Mouse (Mus musculus) liver, embryonic 16.5 days (tissue): ENCODE data around the gene Nup214. TPM values are rescaled to one million over a fixed set of nuclear protein-coding genes. Genes with fewer than 3 reads are reported as not detected.

ENCODE experiments used
- ATAC-seq: fragments of 200-750 bp; cut with Nextera tagmentation; 2 replicates; pipeline ENCODE4 v1.8.0; 2017; ENCODE audit warnings: low read depth, mild to moderate bottlenecking, moderate number of reproducible peaks, moderate library complexity
- H3K27ac ChIP-seq: fragments of 300-500 bp; sonication (generic); 2 replicates; pipeline ENCODE4 v1.5.1; 2014; ENCODE audit warnings: mild to moderate bottlenecking, low read length
- H3K27me3 ChIP-seq: fragments of 300-500 bp; sonication (generic); 2 replicates; pipeline ENCODE4 v1.6.1; 2014; ENCODE audit warnings: low read depth, low read length, mixed read lengths; ENCODE audit not compliant: control insufficient read depth, insufficient read depth
- H3K36me3 ChIP-seq: fragments of 300-500 bp; sonication (generic); 2 replicates; pipeline ENCODE4 v1.6.1; 2014; ENCODE audit warnings: mild to moderate bottlenecking; ENCODE audit not compliant: control insufficient read depth, insufficient read depth
- H3K4me1 ChIP-seq: fragments of 300-500 bp; sonication (generic); 2 replicates; pipeline ENCODE4 v1.6.1; 2014; ENCODE audit warnings: low read depth, low read length, mixed read lengths; ENCODE audit not compliant: control insufficient read depth
- H3K4me2 ChIP-seq: fragments of 300-500 bp; sonication (generic); 2 replicates; pipeline ENCODE4 v1.6.1; 2014; ENCODE audit warnings: low read depth, low read length, mixed read lengths
- H3K4me3 ChIP-seq: fragments of 300-500 bp; sonication (generic); 2 replicates; pipeline ENCODE4 v1.5.1; 2014; ENCODE audit warnings: low read depth, mild to moderate bottlenecking, low read length
- H3K9ac ChIP-seq: fragments of 300-500 bp; sonication (generic); 2 replicates; pipeline ENCODE4 v1.6.1; 2014; ENCODE audit warnings: low read depth, low read length
- H3K9me3 ChIP-seq: fragments of 300-500 bp; sonication (generic); replicated peaks from 2 replicates; pipeline ENCODE4 v1.6.1; 2016; ENCODE audit warnings: low read length; ENCODE audit not compliant: control insufficient read depth
- WGBS: fragments of 180-500 bp; shearing (Covaris S2); extraction: QIAGEN DNeasy Blood & Tissue Kit; methylation state at CpG from one replicate; pipeline ENCODE4 v1.1.7; 2014; ENCODE audit not compliant: insufficient replicate concordance; 5-methylcytosine and 5-hydroxymethylcytosine counted together
- polyA plus RNA-seq: library from polyadenylated mRNA; unstranded; fragments of >200 nt; fragmentation: Nextera tagmentation; extraction: Ambion mirVana; gene quantifications from 2 replicates; pipeline ENCODE4 v1.2.1, GENCODE M21; 2015

The Nup214 gene
- polyA plus RNA-seq, 1 experiment from 2014 or later = 34.4 TPM

GRCm38 (mm10) chr2:31974809-31975371, 654 bp downstream of the Nup214 start:
- Histone ChIP-seq H3K27me3 (no peaks in the 10 kb centered on the region), H3K9me3 (no peaks in the 10 kb centered on the region), H3K27ac (peak overlapping the region; percentile 55; the same call in 1 of the 2 replicates), H3K4me3 (peak overlapping the region; percentile 93), H3K9ac (peak overlapping the region; percentile 88), H3K4me2 (peak overlapping the region; percentile 96), H3K4me1 (peaks cover 15% of the 10 kb centered on the region), H3K36me3 (peaks cover 11% of the 10 kb centered on the region)
- WGBS = 7% methylated on average over 13 of the region's 13 CpGs
- ATAC-seq = no peak

GRCm38 (mm10) chr2:31987774-31988173, 13.5 kb downstream of the Nup214 start:
- 73% methylated on average over 1 of the region's 1 CpGs for WGBS
- H3K4me2 ChIP-seq = no peak overlapping the region
- no peak overlapping the region for H3K27ac ChIP-seq
- peaks cover 62% of the 10 kb centered on the region for H3K36me3 ChIP-seq
- H3K27me3 ChIP-seq = no peaks in the 10 kb centered on the region
- no peaks in the 10 kb centered on the region for H3K4me1 ChIP-seq
- no peaks in the 10 kb centered on the region for H3K9me3 ChIP-seq
- no peak overlapping the region for H3K4me3 ChIP-seq
- no peak overlapping the region for H3K9ac ChIP-seq
- ATAC-seq = no peak

DNA sequence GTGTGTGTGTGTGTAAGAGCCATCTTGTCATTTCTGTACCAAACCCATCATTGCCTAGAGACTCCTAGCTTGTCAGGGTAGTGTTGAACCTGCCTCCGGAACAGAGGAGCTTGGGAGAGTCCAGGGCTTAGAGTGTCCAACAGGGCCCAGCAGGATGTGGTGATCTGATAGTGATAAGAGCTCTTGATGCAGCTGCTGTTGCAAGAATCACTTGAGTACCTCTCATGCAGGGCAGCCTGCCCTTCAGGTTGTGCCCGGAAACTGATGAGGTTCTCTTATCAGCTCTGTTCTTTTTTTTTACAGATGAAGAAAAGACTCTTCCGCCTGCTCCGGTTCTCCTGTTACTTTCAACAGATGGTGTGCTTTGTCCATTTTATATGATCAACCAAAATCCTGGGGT, 16.7 kb downstream of the Nup214 start:
- no peak for ATAC-seq
- H3K27me3 ChIP-seq = no peaks in the 10 kb centered on the region
- H3K9me3 ChIP-seq = no peaks in the 10 kb centered on the region
- no peak overlapping the region for H3K4me3 ChIP-seq
- H3K9ac ChIP-seq = no peak overlapping the region
- 77% methylated on average over 4 of the region's 4 CpGs for WGBS
- peaks cover 55% of the 10 kb centered on the region for H3K36me3 ChIP-seq
- H3K4me1 ChIP-seq = no peaks in the 10 kb centered on the region
- H3K4me2 ChIP-seq = no peak overlapping the region
- no peak overlapping the region for H3K27ac ChIP-seq

GRCm38 (mm10) chr2:31994896-31995295, 20.7 kb downstream of the Nup214 start:
- Histone ChIP-seq H3K4me1 (no peaks in the 10 kb centered on the region), H3K27me3 (no peaks in the 10 kb centered on the region), H3K36me3 (peaks cover 63% of the 10 kb centered on the region), H3K9ac (no peak overlapping the region), H3K9me3 (no peaks in the 10 kb centered on the region), H3K4me2 (no peak overlapping the region), H3K27ac (no peak overlapping the region), H3K4me3 (no peak overlapping the region)
- WGBS = 86% methylated on average over 9 of the region's 9 CpGs
- ATAC-seq = no peak

DNA sequence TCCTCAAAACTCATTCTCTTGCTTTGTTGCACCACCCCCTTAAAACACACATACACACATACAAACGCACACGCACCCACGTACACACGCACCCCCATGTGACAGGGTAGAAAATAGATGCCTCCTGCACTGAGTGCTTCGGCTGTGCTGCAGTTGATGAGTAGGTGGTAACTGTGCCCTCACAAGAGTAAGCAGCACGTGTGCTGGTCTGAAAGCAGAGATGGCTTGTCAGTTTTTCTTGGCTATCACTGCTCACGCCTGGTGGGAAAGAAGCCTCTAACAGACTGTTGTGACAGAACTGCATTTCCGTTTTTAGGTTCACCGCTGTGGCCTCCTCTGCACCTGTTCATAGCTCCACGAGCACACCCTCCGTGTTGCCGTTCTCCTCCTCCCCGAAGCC, 21.8 kb downstream of the Nup214 start:
- no peak overlapping the region for H3K9ac ChIP-seq
- H3K9me3 ChIP-seq = no peaks in the 10 kb centered on the region
- H3K27ac ChIP-seq = no peak overlapping the region
- ATAC-seq = no peak
- H3K27me3 ChIP-seq = no peaks in the 10 kb centered on the region
- H3K36me3 ChIP-seq = peaks cover 58% of the 10 kb centered on the region
- H3K4me1 ChIP-seq = no peaks in the 10 kb centered on the region
- no peak overlapping the region for H3K4me2 ChIP-seq
- 89% methylated on average over 13 of the region's 13 CpGs for WGBS
- H3K4me3 ChIP-seq = no peak overlapping the region

DNA sequence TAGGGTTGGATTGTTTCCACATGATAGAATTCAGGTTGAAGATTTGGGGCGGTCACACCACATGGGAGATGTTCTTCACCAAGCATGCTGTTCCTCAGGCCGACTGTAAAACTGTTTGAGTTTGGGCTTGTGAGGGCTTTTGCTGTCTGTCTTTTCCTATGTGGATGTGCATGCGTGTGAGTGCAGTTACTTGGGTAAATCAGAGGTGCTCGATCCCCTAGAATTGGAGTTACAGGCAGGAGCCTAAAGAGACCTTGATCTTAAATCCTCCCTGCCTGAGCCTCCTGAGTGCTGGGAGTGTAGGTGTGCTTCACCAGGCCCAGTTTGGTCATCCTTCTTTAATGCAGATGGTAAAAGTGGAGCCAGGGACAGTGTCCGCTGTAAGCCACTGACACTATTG, 23.3 kb downstream of the Nup214 start:
- H3K36me3 ChIP-seq = peaks cover 52% of the 10 kb centered on the region
- no peak for ATAC-seq
- H3K9me3 ChIP-seq = no peaks in the 10 kb centered on the region
- no peak overlapping the region for H3K9ac ChIP-seq
- 80% methylated on average over 5 of the region's 5 CpGs for WGBS
- no peaks in the 10 kb centered on the region for H3K4me1 ChIP-seq
- no peak overlapping the region for H3K27ac ChIP-seq
- no peak overlapping the region for H3K4me3 ChIP-seq
- no peak overlapping the region for H3K4me2 ChIP-seq
- no peaks in the 10 kb centered on the region for H3K27me3 ChIP-seq

DNA sequence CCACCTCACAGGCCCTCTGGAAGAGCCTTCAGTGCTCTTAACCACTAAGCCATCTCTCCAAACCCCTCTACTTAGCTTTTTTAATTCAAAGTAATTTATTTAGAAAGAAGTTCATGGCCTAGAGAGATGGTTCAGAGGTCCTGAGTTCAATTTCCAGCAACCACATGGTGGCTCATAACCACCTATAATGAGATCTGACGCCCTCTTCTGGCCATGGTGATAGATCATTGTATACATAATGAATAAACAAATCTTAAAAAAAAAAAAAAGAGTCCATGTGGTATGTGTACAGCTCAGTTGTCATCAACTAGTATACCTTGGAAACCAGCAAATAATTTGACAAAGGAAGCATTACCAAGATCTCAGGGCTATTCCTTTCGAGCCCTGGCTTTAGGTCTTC, 24.2 kb downstream of the Nup214 start:
- peaks cover 56% of the 10 kb centered on the region for H3K36me3 ChIP-seq
- no peak for ATAC-seq

GRCm38 (mm10) chr2:32008311-32008710, 34.1 kb downstream of the Nup214 start:
- Histone ChIP-seq H3K36me3 (peaks cover 55% of the 10 kb centered on the region), H3K4me1 (no peaks in the 10 kb centered on the region), H3K4me3 (no peak overlapping the region)

More for the DNA sequence above, 24.2 kb downstream of the Nup214 start:
- no peaks in the 10 kb centered on the region for H3K9me3 ChIP-seq
- H3K4me1 ChIP-seq = no peaks in the 10 kb centered on the region
- H3K4me3 ChIP-seq = no peak overlapping the region
- WGBS = 63% methylated on average over 2 of the region's 2 CpGs
- H3K27me3 ChIP-seq = no peaks in the 10 kb centered on the region
- H3K27ac ChIP-seq = no peak overlapping the region
- no peak overlapping the region for H3K9ac ChIP-seq
- no peak overlapping the region for H3K4me2 ChIP-seq

DNA sequence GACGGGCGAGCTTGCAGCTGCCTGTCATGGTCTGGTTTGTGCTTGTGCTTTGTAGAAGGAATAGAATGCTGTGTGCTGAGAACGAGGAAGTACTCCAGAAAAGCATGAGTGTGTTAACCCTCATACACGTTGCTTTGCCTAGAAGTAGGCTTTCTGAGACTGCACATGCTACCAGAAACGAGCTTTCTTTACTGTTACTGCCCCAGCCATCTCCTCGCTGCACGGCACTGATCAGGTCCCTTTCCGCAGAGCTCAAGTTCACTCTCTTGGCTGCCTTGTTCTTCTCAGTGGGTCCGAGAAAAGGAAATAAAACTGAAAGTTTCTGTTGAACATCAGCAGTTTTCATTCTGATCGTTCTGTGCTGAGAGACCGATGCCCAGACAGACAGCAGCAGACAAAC, 34.5 kb downstream of the Nup214 start:
- Histone ChIP-seq H3K27ac (no peak overlapping the region), H3K4me1 (no peaks in the 10 kb centered on the region), H3K4me3 (no peak overlapping the region), H3K4me2 (no peak overlapping the region), H3K9me3 (no peaks in the 10 kb centered on the region), H3K27me3 (no peaks in the 10 kb centered on the region), H3K36me3 (peaks cover 53% of the 10 kb centered on the region), H3K9ac (no peak overlapping the region)
- no peak for ATAC-seq
- WGBS = 79% methylated on average over 11 of the region's 11 CpGs

More at GRCm38 (mm10) chr2:32008311-32008710, 34.1 kb downstream of the Nup214 start:
- H3K9ac ChIP-seq = no peak overlapping the region
- 90% methylated on average over 2 of the region's 2 CpGs for WGBS
- ATAC-seq = no peak
- no peaks in the 10 kb centered on the region for H3K9me3 ChIP-seq
- H3K27me3 ChIP-seq = no peaks in the 10 kb centered on the region
- no peak overlapping the region for H3K27ac ChIP-seq
- no peak overlapping the region for H3K4me2 ChIP-seq
